Mouse (Mus musculus): ENCODE results near the gene Tfb2m. TPM values are rescaled to one million over a fixed set of nuclear protein-coding genes. Genes with fewer than 3 reads are reported as not detected.

Tfb2m gene
- total and polyA plus RNA-seq, 3 experiments: 13.1 to 53.1 (median 48.3) TPM

DNA sequence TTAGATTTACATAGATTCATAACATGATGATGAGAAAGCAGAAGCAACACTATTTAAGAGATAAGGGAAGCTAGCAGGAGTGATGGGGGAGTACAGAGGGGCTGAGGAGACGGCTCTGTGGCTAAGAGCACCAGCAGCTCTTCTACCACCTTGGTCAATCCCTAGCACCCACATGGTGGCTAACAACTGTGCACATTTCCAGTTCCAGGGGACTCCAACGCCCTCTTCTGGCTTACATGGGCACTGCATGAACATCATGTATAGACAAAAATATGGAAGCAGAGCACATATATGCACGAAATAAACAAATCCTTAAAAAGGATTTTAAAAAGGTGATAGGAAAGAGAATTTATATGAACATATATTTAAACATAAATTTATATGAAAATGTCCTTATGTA is 4.6 kb downstream of the Tfb2m start:
- H3K9me3 ChIP-seq (replicated peaks; ENCODE audit: low read length): no peaks in the 10 kb centered on the region
- no peak overlapping the region for H3K9ac ChIP-seq (ENCODE audit: insufficient read depth, low read depth)
- H3K27me3 ChIP-seq (replicated peaks): no peaks in the 10 kb centered on the region
- DNase-seq (ENCODE audit: extremely low read depth): peak; percentile 50
- no peak overlapping the region for H3K4me2 ChIP-seq (ENCODE audit: insufficient read depth, low read depth, poor library complexity, severe bottlenecking)
- TF ChIP-seq RAD21 (IDR thresholded peaks at IDR 0.05; ENCODE audit: low read depth, low read length) (peak; percentile 5), ZC3H11A (IDR thresholded peaks at IDR 0.05; ENCODE audit: low read depth, low read length) (no peak), MEF2A (IDR thresholded peaks at IDR 0.05; ENCODE audit: borderline replicate concordance, low read depth, low read length) (no peak), MYC (IDR thresholded peaks at IDR 0.05; ENCODE audit: low read depth, low read length) (no peak), ZKSCAN1 (IDR thresholded peaks at IDR 0.05; ENCODE audit: borderline replicate concordance, low read depth, low read length) (no peak), MXI1 (IDR thresholded peaks at IDR 0.05; ENCODE audit: low read depth, low read length) (no peak), BHLHE40 (IDR thresholded peaks at IDR 0.05; ENCODE audit: low read depth, low read length) (no peak), CTCF (conservative IDR thresholded peaks at IDR 0.05 in 1 of 2, IDR thresholded peaks at IDR 0.05 in 1 of 2; ENCODE audit: low read depth in 2 of 2, low read length in 2 of 2) (peak; percentile 29 to 52; a peak in 3 of 4 replicates), IRF4 (IDR thresholded peaks at IDR 0.05; ENCODE audit: low read depth, low read length) (no peak), MAX (IDR thresholded peaks at IDR 0.05; ENCODE audit: low read length) (no peak), POLR2A (IDR thresholded peaks at IDR 0.05; ENCODE audit: low read depth, low read length) (no peak), USF1 (IDR thresholded peaks at IDR 0.05; ENCODE audit: low read depth, low read length) (no peak)
- peaks cover 41 to 73% of the 10 kb centered on the region in 2 experiments for H3K36me3 ChIP-seq (replicated peaks in 1 of 2; ENCODE audit: control insufficient read depth in 1 of 2, insufficient read depth in 1 of 2, low read length in 1 of 2)
- dilution Hi-C loops (cut with MboI; ENCODE audit: extremely low pct_ligation_motif_present, extremely low pct_unique_long_range_greater_than_20kb, low sequenced_read_pairs): no loop called here
- no peak overlapping the region for H3K27ac ChIP-seq (ENCODE audit: insufficient read depth, low read depth)
- in situ Hi-C loops (cut with MboI; ENCODE audit: low pct_ligation_motif_present, low pct_unique_long_range_greater_than_20kb, low sequenced_read_pairs): no loop called here
- H3K79me2 ChIP-seq (replicated peaks; ENCODE audit: control insufficient read depth, extremely low read depth, insufficient read depth, poor library complexity, severe bottlenecking): peaks cover 36% of the 10 kb centered on the region
- no peak overlapping the region for H3K4me3 ChIP-seq (replicated peaks in 1 of 3; ENCODE audit: low read depth in 2 of 3, low read length in 2 of 3, poor library complexity in 1 of 3)
- peaks cover 7 to 27% of the 10 kb centered on the region in 2 experiments; a peak in 3 of 4 replicates for H3K4me1 ChIP-seq (ENCODE audit: control insufficient read depth in 1 of 2, insufficient read depth in 2 of 2)

DNA sequence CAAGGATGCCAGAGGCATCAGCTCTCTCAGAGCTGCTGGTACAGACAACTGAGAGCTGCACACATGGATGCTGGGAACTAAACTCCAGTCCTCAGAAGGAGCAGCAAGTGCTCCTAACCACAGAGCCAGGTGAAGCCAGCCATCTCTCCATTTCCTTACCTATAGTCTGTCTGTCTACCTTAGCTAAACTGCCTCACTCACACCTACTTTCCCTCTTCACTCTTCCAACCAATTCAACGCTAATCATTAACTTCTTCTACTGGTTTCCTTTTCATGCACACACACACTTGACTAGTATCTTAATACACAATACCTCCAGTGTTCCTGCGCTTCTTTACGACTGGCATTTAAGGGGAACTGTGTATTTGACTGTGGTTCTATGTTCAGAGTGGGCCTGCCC is 6.2 kb downstream of the Tfb2m start:
- no peak overlapping the region for H3K4me3 ChIP-seq (replicated peaks in 1 of 3; ENCODE audit: low read depth in 2 of 3, low read length in 2 of 3, poor library complexity in 1 of 3)
- no peak overlapping the region for H3K9ac ChIP-seq (ENCODE audit: insufficient read depth, low read depth)
- no peak overlapping the region for H3K27ac ChIP-seq (ENCODE audit: insufficient read depth, low read depth)
- peaks cover 26% of the 10 kb centered on the region for H3K79me2 ChIP-seq (replicated peaks; ENCODE audit: control insufficient read depth, extremely low read depth, insufficient read depth, poor library complexity, severe bottlenecking)
- H3K36me3 ChIP-seq (replicated peaks in 1 of 2; ENCODE audit: control insufficient read depth in 1 of 2, insufficient read depth in 1 of 2, low read length in 1 of 2): peaks cover 49 to 89% of the 10 kb centered on the region in 2 experiments
- dilution Hi-C loops (cut with MboI; ENCODE audit: extremely low pct_ligation_motif_present, extremely low pct_unique_long_range_greater_than_20kb, low sequenced_read_pairs) (no loop called here), in situ Hi-C loops (cut with MboI; ENCODE audit: low pct_ligation_motif_present, low pct_unique_long_range_greater_than_20kb, low sequenced_read_pairs) (no loop called here)
- no peak for DNase-seq (ENCODE audit: extremely low read depth)
- no peaks in the 10 kb centered on the region for H3K27me3 ChIP-seq (replicated peaks)
- H3K9me3 ChIP-seq (replicated peaks; ENCODE audit: low read length): no peaks in the 10 kb centered on the region
- H3K4me1 ChIP-seq (ENCODE audit: control insufficient read depth in 1 of 2, insufficient read depth in 2 of 2): peaks cover 7 to 23% of the 10 kb centered on the region in 2 experiments; a peak in 3 of 4 replicates
- TF ChIP-seq UBTF (IDR thresholded peaks at IDR 0.05; ENCODE audit: low read depth, low read length): no peak
- H3K4me2 ChIP-seq (ENCODE audit: insufficient read depth, low read depth, poor library complexity, severe bottlenecking): no peak overlapping the region

DNA sequence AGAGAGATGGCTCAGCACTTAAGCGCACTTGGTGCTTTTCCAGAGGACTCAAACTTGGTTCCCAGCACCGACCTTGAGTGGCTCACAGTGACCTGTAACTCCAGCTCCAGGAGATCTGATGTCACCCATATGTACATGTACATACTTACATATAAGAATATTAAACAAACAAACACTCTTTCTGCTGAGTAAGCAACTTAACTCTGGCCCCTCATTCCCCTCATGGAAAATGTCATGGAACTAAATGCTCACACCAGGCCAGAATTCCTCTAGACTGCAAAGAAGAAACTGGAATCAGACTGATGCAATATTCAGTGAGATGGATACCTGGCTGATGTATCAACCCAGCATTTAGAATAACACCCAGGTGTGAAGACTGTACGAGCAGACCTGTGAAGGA is 7.0 kb downstream of the Tfb2m start:
- peaks cover 51 to 92% of the 10 kb centered on the region in 2 experiments for H3K36me3 ChIP-seq (replicated peaks in 1 of 2; ENCODE audit: control insufficient read depth in 1 of 2, insufficient read depth in 1 of 2, low read length in 1 of 2)
- H3K79me2 ChIP-seq (replicated peaks; ENCODE audit: control insufficient read depth, extremely low read depth, insufficient read depth, poor library complexity, severe bottlenecking): peaks cover 18% of the 10 kb centered on the region
- H3K4me3 ChIP-seq (replicated peaks in 1 of 3; ENCODE audit: low read depth in 2 of 3, low read length in 2 of 3, poor library complexity in 1 of 3): no peak overlapping the region
- no peaks in the 10 kb centered on the region for H3K27me3 ChIP-seq (replicated peaks)
- H3K4me1 ChIP-seq (ENCODE audit: control insufficient read depth in 1 of 2, insufficient read depth in 2 of 2): peaks cover 3 to 15% of the 10 kb centered on the region in 2 experiments; a peak in 2 of 4 replicates
- H3K9ac ChIP-seq (ENCODE audit: insufficient read depth, low read depth): no peak overlapping the region
- no peak for DNase-seq (ENCODE audit: extremely low read depth)
- no peak overlapping the region for H3K27ac ChIP-seq (ENCODE audit: insufficient read depth, low read depth)
- TF ChIP-seq EP300 (IDR thresholded peaks at IDR 0.05; ENCODE audit: low read length) (no peak), MAFK (IDR thresholded peaks at IDR 0.05; ENCODE audit: insufficient replicate concordance, low read length) (peak; percentile 64; the same call in 1 of the 2 replicates)
- no peaks in the 10 kb centered on the region for H3K9me3 ChIP-seq (replicated peaks; ENCODE audit: low read length)
- H3K4me2 ChIP-seq (ENCODE audit: insufficient read depth, low read depth, poor library complexity, severe bottlenecking): no peak overlapping the region
- in situ Hi-C loops (cut with MboI; ENCODE audit: low pct_ligation_motif_present, low pct_unique_long_range_greater_than_20kb, low sequenced_read_pairs) (no loop called here), dilution Hi-C loops (cut with MboI; ENCODE audit: extremely low pct_ligation_motif_present, extremely low pct_unique_long_range_greater_than_20kb, low sequenced_read_pairs) (no loop called here)

All from CH12.LX (cell line).